Mouse (Mus musculus) heart, adult 8-10 months (tissue): ENCODE measurements around the gene C1qtnf7. TPM values are rescaled to one million over a fixed set of nuclear protein-coding genes. Genes with fewer than 3 reads are reported as not detected.

Experiments
- DNase-seq: peaks from one replicate; pipeline ENCODE4 v3.0.0; 2022; ENCODE audit warnings: low spot score
- total RNA-seq, 4 experiments: library from RNA; stranded (reverse); gene quantifications; 2 replicates each; pipeline ENCODE4 v1.2.4; 2022

C1qtnf7 gene
- total RNA-seq, 4 experiments from 2014 or later, result 5.7 to 8.5 (median 6.1) TPM

- DNase-seq, result no peak
Observed at GRCm38 (mm10) chr5:43609760-43610159, 94.4 kb downstream of the C1qtnf7 start.

- DNase-seq, result no peak
Observed at GRCm38 (mm10) chr5:43621575-43622299, 106.4 kb downstream of the C1qtnf7 start.

GRCm38 (mm10) chr5:43625407-43625806 lies 110.1 kb downstream of the C1qtnf7 start:
- DNase-seq, result no peak

GRCm38 (mm10) chr5:43634071-43634601 lies 118.8 kb downstream of the C1qtnf7 start:
- DNase-seq, result no peak

- peak; percentile 30 for DNase-seq
Observed at GRCm38 (mm10) chr5:43634602-43635081, 119.3 kb downstream of the C1qtnf7 start.

- DNase-seq, result no peak
Observed at GRCm38 (mm10) chr5:43645020-43645419, 129.7 kb downstream of the C1qtnf7 start.

- no peak for DNase-seq
Observed at GRCm38 (mm10) chr5:43647098-43647774, 131.9 kb downstream of the C1qtnf7 start.

GRCm38 (mm10) chr5:43661498-43661897 lies 146.2 kb downstream of the C1qtnf7 start:
- DNase-seq, result no peak

- DNase-seq, result peak; percentile 40
Observed at GRCm38 (mm10) chr5:43661997-43662961, 146.9 kb downstream of the C1qtnf7 start, which contains the start of gene Cc2d2a. TSS of gene Cc2d2a (plus strand) at chr5:43662346.

- no peak for DNase-seq
Observed at GRCm38 (mm10) chr5:43663531-43663930, 148.2 kb downstream of the C1qtnf7 start.

GRCm38 (mm10) chr5:43665144-43665543 lies 149.8 kb downstream of the C1qtnf7 start:
- DNase-seq, result peak; percentile 15

Other genes starting within 250 kb of the C1qtnf7 start
- gene Cc2d2a, start 146.8 kb downstream of the C1qtnf7 start, total RNA-seq, result 10 to 100 TPM in 2 of 4 experiments, 1 to 10 TPM in 2; 6.8 to 10.3 (median 8.7) TPM